Mouse (Mus musculus) lung, postnatal 0 days (tissue): ENCODE measurements around the gene Ddx19b.

Experiments used
- CTCF ChIP-seq: IDR thresholded peaks from 2 replicates; pipeline ENCODE4 v1.5.1; 2016; ENCODE audit warnings: antibody characterized with exemption, mild to moderate bottlenecking
- EP300 ChIP-seq: IDR thresholded peaks from 2 replicates; pipeline ENCODE4 v1.6.1; 2016; ENCODE audit warnings: antibody characterized with exemption, mild to moderate bottlenecking, control low read depth

GRCm38 (mm10) chr8:111055031-111055634 lies 23.6 kb upstream of the Ddx19b start:
- TF ChIP-seq CTCF (no peak), EP300 (no peak)
